Mouse (Mus musculus) c-Kit-positive CD71-positive TER-119-negative erythroid progenitor cells, embryonic 14.5 days (primary cell): ENCODE results near the gene Sumo3.
A peak's percentile ranks its signal among the peaks of the same experiment; 100 is the strongest.

Experiments used
- DNase-seq: peaks from one replicate; pipeline ENCODE4 v3.0.0-alpha.2; 2013; ENCODE audit warnings: low read depth

Gene Sumo3

DNA sequence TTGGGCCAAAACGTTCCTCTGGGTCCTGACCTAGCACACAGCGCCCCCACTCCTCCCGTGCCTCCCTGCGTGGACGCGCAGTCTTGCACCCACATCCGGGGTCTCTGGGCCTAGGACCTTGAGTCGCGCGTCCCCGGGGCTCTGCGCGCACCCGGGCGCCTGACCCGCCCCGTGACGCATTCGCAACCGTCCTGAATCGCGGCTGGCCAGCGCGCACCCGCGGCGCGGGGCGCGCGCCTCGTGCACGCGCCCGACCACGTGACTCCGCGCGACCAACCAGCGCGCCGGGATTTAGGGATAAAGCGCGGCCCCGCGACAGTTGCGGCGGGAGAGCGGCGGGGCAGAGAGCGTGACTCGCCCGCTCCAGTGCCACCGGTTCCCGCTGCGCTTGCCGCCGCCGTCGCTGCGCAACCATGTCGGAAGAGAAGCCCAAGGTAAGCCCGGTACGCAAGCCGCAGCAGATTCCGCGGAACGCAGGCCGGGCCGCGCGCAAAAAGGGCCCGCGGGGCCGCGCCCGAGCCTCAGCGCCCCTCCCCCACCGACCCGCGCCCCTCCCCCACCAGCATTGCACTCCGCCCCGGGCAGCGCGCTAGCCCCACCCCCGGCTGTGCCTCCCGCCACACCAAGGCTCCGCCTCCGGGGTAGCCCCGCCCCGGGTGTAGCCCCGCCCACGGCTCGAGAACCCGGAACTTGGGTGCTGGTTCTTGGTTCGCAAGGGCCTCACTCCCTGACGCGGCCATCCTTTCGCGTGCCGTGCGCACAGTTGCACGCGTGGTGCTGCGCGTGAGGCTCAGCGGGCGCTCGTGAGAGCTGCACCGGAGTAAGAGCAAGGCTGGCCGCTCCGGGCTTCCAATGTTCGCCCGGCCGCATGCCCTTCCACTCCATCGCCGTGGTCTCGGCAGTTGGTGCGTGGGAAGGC is at the start of gene Sumo3, which contains the start of gene Gm49325:
TSS of gene Sumo3 (plus strand) at position 190 of the 919 bp plus-strand sequence.
TSS of gene Gm49325 (plus strand) at position 290 of the 919 bp plus-strand sequence.
- peak; percentile 90 for DNase-seq

DNA sequence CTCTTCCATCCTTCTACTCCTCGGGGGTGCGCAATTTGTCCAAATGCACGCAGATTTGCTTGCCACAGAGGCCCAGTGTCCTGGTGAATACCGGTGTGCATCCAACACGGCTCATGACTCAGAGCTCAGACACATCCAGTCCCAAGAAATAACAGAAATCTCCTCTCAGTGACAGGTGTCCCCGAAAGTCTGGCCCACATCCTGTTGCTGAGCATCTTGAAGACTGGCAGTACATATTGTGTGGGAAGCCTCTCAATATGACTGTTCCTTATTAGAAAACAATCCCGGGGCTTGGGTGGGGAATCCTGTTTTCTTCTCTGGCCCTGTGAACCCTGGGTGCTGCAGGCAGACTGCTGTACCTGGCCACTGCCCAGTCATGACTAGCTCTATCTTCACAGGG is 49.3 kb upstream of the Sumo3 start:
- no peak for DNase-seq

DNA sequence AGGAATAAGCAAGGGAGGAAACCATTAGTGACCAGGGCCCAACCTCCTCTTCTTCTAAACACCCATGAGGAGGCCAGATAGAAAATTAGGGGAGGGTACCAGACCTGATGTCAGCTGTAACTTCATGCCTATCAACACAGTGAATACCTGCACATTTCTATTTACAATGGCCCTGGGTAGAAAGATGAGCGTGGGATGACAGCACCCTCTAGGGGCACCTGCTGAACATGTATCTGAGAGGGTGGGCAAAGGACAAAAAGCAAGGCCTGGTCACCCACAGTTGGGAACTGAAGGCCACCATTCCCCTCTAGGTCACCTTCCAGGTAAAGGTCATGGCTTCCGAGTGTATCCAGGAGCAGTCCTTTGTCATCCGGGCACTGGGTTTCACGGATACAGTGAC is 48.3 kb upstream of the Sumo3 start:
- no peak for DNase-seq

DNA sequence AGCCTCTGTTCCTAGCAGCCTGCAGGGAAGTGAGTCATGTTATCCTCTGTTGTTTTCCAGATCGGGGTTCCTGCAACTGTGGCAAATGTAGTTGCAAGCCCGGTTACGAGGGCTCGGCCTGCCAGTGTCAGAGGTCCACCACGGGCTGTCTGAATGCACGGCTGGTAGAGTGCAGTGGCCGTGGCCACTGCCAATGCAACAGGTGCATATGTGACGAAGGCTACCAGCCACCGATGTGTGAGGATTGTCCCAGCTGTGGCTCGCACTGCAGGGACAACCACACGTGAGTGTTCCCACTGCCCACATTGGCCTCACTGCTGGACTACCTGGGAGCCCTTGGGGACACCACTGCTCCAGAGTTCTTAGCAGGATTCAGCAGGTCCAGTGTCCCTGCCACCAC is 45.8 kb upstream of the Sumo3 start:
- no peak for DNase-seq

DNA sequence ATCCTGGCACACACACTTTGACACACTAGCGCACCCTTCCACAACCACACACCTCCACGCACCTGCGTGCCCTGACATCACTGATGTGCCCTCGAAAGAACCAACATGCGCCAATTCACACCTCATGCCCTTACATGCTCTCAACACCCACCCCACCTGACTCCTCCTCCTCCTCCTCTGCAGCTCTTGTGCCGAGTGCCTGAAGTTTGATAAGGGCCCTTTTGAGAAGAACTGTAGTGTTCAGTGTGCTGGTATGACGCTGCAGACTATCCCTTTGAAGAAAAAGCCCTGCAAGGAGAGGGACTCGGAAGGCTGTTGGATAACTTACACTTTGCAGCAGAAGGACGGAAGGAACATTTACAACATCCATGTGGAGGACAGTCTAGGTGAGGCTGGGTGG is 45.1 kb upstream of the Sumo3 start:
- no peak for DNase-seq

DNA sequence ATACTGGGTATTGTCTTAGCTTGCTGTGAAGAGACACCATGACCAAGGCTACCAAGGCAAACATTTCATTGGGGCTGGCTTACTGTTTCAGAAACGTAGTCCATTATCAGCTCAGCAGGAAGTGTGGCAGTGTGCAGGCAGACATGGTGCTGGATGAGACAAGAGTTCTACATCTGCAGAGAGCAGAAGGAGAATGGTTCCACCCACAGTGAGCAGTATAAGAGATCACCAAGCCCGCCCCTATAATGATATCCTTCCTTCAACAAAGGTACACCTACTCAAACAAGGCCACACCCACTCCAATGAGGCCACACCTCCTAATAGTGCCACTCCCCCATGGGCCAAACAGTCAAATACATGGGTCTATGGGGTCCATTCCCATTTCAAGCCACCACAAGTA is 44.4 kb upstream of the Sumo3 start:
- no peak for DNase-seq

DNA sequence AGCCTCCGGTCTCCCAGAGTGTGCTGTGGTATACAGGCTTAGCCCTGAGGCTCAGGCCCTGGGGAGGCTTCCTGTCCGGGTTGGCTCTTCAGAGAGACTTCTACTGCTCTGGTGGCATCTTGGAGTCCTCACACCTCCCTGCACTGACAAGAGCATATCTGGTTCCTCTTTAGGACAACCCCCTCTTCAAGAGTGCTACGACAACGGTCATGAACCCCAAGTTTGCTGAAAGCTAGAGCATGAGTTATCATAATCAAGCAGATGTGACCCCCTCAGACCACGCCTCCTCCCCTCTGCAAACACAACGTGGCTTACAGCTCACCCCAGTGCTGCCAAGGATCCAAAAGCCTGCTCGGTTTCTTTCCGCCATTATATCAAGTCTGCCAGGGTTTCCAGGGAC is 40.9 kb upstream of the Sumo3 start:
- no peak for DNase-seq

DNA sequence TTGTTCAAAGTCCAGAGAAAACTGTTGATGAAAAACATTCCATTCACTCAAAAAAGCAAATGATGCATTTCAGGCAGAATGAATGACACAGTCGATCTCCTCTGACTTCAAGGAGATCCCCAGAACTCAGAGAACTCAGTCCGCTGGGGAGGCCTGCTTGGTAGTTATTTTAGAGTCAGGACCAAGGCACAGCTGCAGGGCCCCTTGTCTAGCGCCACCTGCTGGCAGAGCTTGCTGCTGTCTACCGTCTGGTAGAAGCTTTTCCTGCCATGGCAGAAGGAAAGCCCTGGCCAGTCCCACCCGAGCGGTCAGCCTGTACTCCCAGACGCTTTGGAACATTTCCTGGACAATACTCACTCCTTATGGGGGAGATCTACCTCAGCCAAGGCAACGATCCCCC is 39.2 kb upstream of the Sumo3 start:
- peak; percentile 67 for DNase-seq

DNA sequence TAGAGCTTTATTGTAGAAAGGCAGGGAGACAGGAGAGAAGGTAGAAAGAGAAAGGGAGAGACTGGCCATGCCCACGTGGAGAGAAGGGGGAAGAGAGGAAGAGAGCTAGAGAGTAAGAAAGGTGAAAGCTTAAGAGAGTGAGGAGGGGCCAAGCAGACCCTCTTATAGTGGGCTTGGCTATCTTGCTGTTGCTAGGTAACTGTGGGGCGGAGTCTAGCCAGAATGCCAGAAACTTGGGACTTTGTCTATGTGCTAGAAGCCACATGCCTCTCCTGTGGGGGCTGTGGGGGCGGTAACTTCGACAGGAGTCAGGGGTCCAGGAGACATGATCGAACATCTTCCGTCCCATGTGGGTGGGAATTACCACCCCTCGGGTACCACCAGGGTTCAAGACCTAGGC is 36.4 kb upstream of the Sumo3 start:
- no peak for DNase-seq

DNA sequence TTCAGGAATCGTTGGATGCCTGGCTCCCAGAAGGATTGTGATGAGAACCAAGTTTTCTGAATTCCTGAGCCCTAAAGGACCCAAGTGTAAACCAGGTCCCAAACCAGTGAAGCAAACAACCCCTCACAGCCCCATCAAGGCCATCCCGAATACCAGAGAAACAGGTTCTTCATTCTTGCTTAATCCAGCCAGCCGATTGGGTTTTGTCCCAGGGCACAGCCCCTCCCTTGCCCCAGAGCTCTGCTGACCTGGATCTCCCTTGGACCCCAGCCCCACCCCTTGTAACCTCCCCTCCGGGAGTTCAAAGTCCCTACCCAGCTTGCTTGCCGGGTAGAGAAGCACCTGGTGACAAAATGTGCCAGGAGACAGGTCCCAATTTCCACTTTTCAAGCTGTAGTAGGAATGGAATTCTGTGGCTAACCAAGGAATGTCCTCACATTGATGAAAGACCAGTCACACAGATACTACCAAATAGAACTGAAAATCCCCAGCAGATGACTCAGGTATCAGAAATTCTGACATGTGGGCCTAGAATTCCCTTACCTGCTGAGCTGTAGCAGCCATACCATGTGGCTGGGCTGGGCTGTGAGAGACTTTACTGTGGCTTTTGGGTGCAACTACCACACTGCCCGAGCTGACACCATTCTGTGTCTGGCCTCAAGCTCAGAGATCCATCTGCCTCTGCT is 35.8 kb upstream of the Sumo3 start:
- DNase-seq: no peak

DNA sequence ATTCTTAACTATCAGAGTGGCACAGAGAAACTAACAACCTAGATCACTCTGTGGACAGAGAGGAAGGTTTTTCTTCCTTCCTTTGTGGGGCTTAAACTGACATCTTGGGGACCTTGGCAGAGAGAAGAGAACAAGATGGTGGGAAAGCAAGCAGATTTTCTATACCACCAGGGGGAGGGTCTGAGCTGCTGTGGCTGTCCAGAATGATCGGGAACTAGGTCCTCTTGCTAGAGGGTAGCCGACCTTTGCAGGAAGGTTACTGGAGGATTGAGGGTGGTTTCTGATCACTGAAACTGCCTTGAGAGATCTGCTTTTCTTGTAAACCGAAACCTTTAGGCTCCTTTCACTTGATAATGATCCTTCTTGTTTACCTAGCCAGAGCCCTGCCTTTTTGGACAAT is 33.7 kb upstream of the Sumo3 start:
- DNase-seq: no peak

DNA sequence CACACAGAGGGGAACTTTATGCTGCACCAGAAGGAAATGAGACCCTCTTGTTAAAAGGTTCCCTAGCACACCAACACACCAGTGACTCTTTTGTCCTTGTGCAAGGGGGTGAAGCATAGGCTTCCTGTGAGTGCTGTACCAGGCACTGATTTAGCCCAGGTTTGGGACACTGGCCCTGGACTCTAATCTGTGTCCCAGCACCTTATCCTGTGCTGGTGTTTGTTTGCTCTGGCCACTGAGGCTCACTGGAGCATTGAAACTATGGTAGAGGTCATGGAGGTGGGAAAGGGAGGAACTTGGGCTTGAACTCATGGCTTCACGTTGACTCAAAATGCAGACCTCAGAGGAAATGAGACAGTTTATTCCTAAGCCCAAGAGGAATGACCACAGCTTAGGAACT is 32.7 kb upstream of the Sumo3 start:
- DNase-seq: no peak

DNA sequence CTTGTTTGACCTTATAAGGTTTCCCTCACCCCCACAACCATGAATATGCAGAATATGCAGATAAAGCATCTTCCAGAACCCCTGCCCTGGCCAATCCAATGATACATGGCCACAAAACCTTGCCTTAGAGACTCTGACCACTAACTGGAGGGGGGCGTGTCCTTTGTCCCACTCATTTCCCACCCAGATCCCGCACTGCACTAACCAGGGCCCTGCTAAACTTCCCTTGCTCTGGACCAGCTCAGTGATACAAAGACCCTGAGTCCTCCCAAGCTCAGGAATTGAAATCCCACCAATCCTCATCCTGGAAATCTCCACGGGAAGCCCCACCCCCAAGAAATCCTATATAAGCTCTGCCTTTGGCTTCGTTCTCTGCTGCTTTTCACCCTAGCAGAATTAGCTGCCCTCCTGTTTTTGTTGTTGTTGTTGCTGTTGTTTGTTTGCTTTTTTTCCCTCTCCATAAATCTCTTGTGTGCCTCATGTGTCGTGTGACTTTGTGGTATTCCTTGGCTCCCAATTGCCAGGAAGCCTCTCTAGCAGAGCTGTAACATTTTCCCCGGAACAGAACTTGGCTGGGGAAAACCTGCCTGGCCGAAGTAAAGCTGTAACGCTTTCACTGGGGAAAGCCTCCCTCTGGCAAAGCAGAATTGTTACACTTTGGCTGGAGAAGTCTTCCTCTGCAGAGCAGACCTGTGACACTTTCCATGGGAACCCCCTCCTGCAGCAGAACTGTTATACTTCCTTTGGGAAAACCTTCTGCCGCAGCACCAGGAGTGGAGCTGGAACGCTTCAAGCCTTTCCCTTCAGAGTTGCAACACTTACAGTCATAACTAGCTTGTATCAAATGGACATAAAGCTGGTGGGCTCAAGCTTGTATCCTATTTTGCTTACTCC is 25.6 kb upstream of the Sumo3 start:
- no peak for DNase-seq

DNA sequence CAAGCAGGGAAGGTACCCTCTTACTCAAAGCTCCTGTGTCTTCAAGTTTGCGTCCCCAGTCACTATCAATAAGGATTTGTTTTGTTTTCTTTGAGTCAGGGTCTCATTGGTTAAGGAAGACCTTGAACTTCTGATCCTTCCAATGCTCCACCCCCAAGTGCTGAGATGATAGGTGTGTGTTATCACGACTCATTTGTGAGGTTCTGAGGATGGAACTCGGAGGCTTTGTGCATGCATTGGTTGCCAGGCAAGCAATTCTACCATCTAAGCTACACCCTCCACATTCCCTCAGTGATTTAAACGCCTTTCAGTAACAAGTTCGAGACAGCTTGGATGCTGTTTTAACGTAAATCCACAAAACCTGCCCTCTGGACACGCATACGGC is 24.9 kb upstream of the Sumo3 start:
- no peak for DNase-seq

DNA sequence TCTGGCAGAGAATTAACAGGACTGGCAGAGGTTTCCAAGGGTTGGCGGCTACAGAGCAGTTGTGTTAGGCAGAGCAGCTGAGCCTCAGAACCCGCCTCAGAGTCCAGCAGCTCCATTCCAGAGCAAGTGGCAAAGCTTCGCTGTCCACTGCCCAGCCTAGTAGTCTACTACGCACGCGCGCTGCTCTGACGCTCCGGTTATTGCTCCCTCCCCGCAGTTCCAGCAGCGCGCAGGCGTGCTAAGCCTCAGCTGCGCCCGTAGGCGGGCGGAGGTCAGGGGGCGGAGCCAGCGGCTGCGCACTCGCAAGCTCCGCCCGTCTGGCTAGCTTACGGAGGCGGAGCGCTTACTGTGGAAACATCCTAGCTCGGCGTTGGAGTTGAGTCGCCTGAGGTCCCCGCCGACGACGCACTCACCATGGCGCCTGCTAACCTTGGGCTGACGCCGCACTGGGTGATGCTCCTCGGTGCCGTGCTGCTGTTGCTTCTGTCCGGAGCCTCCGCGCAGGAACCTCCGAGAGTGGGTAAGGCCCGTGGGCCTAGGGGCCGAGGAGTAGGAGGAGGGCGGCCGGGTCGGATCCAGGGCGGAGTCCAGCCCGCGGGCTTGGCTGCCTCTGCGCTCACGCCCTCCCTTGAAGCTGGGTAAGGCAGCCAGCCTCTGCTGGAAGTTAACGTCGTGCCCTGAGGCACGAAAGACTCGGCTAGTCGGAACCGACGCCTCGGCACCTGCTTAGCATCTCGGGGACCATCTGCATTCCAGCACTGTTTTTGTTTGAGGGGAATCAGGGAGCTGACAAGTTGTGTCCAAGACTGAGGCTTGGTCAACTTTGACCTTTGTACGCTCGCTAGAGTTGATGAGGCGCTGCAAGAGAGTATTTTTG is 24.3 kb upstream of the Sumo3 start, which contains the start of gene Pttg1ip:
TSS of gene Pttg1ip (plus strand) at position 313 of the 877 bp plus-strand sequence.
- DNase-seq: peak; percentile 92

DNA sequence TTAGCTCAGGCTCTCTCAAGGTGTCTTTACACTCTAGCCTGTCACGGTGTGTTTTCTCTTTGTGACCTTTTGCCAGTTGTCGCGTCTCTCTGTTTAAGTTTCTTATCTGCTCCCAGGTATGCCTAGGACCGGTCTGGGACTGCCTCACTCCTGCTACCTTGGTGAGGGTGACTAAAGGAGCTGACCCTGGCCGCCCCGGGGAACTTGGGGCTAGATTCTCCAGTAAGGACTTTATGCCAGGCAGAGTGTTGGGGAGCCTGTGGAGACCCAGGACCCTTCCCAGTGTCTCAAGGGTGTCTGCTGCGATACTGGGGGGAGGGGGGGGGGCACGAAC is 23.6 kb upstream of the Sumo3 start:
- no peak for DNase-seq

DNA sequence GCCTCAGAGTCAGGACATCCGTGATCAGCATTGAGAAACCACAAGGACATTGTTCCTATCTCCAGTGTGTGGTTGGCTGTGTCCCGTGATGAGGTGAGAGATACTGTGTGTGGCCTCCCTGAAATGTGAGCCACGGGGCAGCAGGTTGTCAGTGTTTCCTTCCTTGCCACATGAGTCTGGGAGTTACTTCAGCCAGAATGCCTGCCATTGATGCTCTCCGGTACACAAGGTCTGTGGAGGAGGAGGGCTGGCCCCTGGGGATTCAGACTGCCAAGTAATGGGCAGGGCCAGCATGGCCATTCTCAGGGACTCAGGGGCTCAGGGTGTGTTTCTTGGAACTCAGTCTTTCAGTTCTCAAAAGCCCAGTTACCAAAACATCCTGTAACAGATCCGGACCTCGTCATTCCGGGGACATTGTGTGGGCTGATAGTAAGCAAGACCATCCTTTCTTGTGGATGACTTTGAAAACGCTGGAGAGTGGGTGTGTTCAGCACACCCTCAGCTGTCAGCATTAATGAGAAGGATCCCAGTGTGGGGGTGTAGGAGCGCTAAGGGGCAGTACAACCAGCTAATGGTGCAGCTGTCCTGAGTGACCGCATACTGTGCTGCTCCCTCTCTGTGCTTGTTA is 22.0 kb upstream of the Sumo3 start:
- peak; percentile 76 for DNase-seq

DNA sequence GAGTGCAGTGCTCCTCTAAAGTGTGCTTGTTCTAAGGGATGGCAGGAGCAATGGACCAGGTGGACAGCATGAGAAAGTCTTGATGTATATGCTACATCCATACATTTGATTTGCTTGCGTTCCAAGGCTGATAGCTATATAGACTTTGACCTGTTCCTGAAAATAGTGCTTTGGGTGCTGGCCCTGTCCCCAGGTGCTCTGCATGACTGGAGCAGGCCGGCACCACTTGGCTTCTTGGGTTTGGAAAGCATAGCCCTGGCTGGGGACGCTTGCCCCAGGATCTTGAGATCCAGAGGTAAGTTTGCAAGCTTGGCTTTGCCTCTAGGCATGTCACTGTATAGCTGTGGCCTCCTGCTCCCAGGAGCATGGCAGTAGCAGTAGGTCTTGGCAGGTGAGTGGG is 19.3 kb upstream of the Sumo3 start:
- DNase-seq: no peak

DNA sequence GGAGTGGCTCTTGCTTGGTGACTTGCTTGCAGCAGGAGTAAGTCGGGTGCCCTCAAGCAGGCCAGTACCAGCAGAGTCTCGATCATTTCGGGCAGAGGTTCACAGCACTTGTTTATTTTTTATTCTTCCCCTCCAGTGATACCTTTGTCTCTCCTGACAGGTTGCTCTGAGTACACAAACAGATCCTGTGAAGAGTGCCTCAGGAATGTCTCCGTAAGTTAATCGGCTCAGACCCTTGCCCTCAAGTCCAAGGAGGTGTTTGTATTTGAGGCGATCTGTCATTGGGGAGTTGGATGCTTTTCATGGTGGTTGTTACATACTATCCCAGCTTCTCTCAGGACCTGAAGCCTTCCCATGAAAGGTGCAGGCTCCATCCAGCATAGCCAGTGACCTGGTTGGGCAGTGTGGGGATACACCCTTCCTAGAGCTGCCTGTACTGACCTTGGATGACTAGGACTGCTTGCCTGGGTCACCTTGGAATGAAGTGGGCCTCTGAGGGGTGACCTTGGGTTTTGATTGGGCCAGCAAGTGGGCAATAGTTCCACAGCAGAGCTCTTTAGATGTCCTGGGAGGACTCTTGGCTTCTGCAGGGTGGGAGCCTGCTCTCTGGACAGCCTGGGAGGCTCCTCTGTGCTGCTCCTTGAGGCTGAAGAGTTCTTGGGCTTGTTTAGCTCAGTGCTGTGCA is 18.7 kb upstream of the Sumo3 start:
- DNase-seq: no peak

DNA sequence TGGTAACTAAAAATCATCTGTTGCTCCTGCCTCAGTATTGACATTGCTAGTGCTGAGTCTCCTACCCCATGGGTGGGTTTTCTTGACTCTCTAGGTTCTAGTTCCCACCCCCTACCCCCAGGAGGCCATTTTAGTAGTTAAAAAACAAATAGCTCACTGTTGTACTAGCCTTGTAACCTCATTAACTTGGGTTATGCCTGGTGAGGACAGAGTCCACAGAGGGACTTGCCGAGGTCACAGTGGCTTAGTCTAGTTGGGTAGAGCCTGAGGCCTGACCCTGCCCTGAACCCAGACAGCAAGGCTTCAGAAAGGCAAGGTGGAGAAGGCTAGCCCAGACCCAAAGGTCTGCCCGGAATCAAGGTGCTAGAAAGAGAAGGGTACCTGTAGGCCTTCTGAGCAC is 17.9 kb upstream of the Sumo3 start:
- no peak for DNase-seq
